Mouse (Mus musculus): ENCODE measurements at regions not wholly inside any gene's neighbourhood (a gene's known extent, or its start where the extent isn't known, plus 50 kb on each side); places are given as distances from the start of the nearest gene placed in this dataset.

DNA sequence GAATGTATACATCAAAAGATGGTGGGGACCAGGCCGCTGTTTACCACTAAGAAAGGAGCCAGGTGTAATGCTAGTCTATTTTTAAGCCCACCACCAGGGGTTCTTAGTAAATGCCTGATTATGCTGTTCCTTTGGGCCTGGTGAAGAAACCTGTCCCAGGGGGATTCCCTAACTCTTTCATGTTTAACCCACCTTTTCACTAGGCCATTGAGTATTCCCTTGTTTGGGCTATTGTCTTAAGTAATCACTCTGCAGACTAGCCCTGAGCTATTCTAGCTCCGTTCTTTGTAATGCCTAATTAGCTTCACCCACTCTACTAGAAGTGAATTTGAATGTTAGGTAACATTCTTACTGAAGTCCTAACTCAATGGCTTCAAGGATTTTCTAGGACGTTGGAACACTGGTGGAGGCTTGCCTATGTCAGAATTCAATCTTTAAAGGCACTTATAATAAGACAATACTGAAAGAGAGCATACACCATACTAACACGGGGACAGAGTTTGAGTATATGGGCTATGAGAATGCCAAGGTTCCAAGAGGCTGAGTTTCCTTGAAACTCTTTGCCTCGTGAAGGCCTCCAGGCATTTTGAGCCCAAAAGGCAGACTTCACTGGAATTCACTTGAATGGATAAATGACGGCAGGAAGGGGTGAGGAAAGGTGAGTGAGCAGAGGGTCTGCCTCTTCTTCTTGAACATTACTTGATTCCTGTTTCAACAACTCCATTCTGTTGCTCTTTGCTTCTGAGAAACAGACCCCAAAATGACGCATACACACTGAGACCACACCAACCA is 312.7 kb upstream of the Irx4 start:
- no peak for DNase-seq

GRCm38 (mm10) chr13:72958616-72959518 is 301.4 kb upstream of the Irx4 start:
- no peak for DNase-seq

- DNase-seq: no peak
Observed at GRCm38 (mm10) chr13:72961291-72961690, 299.0 kb upstream of the Irx4 start.

DNA sequence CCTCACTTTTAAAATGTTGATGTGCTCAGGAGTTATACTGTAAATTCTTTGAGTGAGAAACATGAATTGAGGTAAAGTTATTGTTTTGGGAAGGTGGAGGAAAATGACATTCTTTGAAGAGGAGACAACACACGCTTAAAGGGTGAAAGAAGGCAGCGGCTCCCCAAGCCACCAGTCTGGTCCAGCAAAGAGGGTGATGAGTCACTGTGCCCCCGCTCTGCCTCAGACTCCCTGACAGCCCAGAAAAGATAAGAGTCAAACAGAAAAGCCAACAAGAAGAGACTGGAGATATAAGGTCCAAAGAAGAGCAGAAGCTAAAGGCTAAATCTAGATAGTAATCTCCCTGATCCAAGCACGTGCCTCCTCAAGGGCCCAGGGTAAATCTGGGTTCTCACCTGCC is 288.1 kb upstream of the Irx4 start:
- DNase-seq: no peak

DNA sequence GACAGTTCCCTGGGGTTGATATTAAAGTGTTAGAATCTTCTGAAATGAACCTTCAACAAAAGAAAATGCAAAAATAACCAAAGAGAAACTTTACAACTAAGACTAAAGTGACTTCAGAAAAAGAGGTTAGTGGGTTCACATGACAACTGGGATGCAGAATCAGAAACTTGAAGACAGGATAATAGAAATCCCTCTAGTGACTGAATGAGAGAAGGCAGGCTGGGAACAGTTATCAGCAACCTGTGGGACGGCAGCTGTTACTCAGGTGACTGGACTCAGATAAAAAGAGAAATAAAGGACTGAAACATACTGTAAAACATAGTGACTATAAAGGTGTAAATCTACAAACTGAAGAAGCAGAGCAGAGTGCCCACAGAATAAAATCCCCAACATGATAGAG is 287.4 kb upstream of the Irx4 start:
- no peak for DNase-seq

DNA sequence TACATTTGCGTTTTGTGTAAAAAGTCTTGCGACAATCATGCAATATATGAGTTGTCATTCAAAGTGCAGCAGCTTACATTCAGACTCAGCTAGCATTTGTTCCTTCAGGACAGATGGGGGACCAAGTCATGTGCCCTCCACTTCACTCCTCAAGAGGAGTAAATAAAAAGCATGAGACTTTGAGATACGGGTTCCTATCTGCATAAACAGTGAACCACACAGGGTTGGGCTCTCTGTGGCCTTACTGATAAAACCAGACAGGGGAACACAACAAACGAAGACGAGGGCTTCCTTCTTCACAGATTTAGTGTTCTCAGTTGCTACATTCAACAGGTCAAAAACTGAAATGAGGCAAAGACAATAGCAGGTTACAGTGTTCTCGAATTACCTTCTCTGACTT is 283.1 kb upstream of the Irx4 start:
- DNase-seq: no peak

DNA sequence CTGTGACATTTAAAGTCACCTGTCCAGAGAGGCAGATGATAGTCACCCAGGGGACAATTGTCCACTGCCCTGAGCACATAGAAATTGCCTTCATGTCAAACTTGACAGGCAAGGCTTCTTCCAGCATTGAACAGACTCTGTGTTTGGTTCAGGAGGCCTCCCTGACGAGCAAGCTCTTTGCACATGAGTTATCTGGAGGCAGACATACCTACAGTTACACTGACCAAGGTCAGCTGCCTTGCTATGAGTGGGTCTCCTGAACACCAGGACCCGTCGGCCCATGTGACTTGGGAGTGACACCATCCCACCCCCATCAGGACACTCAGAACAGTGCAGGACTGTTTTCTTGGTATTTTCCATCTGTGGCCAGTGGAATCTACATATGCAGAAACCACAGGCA is 282.3 kb upstream of the Irx4 start:
- DNase-seq: no peak

DNA sequence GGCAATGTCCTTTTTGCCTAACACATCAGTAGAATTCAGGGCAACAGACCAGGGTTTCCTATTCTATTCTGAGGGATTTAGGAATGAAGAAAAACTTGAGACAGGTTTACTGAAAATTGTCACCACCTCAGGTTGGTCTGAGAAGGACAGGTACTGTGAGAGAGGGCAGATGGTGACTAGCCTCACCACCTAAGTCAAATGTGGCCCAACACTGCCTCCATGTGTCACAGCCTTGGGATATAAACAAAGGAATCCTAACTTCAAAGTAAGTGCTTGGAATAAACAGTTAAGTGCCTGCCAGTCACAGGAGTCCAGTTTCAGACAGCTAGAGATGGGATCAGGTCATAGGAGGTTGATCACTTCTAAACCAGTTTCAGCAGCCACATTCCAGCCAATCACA is 281.3 kb upstream of the Irx4 start:
- no peak for DNase-seq

DNA sequence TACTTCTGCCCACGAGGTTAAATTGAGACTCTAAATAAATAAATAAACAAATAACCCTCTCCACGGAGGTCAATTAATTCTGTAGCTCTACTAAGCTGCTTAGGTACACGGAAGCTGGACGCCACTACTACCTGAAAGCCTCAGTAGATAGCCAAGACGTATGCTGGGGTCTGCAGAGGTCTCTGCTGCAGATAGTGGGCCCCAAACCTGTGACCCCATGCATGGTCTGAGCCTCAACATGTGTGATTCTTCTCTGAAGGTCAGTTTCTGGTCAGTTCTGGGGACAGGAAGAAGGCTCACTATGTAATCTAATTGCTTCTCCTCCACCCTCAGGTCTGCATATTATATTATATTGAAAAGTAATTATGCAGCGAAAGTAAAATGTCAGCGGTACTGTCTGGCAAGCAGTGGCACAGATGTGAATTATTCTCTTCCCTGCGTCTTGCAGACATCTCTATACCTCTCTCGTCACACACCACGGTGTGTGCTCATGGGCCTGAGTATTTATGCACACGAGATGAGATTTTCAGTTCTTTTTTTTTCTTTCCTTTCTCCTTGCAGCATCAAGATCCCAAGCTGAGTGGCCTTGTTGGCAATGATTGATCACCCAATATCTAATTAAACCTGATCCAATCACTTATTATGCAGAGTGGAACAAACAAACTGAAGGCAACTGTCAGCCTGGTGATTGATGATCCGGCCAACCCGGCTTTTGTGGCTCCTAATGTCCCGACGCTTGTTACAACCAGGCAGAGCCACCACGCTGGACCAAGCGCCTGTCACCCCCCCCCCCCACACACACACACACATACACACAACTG is 267.5 kb upstream of the Irx4 start:
- DNase-seq: no peak

- DNase-seq: no peak
Observed at GRCm38 (mm10) chr13:72993410-72993858, 266.8 kb upstream of the Irx4 start.

DNA sequence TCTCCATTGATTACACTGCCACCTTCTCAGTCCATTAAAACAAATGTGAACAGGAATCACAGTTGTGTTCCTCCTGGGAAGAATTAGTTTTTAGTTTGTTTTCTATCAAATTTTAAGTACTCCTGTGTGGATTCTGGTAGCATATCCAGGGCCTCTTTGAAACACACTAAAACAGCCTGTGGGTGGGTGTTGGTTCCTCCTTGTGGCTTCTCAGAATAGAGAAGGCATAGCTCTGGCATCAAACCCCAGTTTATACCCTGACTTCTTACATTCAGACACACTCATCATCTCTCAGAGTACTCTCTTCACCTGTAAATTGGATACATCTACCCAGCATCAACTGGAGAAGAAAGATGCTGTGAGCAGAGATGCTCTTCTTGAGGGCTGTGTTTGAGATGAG is 265.7 kb upstream of the Irx4 start:
- no peak for DNase-seq

DNA sequence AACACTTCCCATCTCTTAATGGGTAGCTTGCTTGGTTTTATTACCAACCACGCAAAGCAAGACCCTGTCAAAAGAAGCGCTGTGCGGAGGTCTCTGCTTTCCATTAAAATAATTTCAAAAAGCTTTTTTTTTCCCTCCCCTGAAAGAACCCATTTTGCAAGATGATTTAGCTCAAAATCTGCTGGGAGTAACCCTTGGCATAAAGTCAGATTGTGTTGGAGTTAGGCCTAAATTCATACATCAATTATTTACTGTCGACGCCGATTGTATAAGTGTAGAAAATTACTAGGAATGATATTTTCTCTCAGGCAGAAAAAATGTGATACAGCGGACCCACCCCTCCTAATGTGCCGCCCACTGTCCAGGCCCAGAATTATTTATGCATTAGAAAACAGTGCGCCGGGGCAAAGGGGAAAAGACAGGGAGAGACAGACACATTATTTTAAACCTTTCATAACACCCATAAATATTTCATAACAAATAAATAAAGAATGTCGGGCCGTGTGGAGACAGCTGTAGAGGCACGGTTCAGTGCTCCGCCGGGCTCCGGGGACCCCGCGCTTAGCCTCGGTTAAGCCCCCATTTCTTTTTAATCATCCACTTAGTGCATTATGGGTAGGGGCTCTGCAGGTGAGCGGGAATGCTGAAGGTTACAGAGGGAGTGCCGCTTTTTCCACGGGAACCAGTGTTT is 251.3 kb upstream of the Irx4 start:
- DNase-seq: no peak

DNA sequence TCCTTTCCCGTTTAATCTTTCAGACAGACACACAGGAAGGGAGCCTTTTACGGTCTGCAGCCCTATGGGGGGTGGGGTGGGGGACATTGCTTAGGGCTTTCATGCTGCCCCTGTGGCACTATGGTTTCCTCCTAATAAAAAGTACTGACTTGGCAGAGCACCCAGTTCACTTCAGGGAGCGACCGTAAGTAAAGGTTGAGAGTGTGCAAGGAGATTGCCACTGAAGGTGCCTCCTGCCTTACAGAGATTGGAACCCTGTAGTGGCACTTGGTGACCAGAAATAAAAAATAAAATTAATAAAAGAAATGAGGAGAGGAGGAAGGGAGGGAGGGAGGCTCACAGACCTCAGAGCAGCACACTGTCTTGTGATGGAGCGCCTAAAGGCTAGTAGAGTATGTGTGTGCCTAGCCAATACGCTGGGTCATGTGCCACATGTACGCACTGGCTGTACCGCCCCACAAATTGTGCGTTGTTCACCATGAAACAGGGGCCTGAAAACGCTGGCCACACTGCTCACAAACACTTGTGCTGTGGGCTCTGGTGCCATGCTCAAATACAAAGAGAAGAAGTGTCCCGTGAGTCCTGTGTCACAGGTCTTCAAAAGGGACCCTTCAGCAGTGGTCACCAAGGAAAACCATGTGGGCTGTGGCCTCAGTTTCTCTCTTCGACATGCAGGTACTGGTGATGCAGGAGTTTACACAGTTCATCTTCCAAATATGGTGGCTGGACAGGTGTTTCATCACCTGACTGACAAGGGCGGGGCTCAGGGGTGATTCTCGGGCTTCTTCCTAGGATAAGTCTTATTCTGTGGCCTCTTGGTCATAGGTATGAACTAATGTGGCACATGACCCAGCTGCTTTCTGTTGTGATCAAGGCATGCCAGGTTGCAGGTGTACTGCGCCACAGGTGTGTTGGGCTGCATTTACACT is 250.5 kb upstream of the Irx4 start:
- DNase-seq: no peak

DNA sequence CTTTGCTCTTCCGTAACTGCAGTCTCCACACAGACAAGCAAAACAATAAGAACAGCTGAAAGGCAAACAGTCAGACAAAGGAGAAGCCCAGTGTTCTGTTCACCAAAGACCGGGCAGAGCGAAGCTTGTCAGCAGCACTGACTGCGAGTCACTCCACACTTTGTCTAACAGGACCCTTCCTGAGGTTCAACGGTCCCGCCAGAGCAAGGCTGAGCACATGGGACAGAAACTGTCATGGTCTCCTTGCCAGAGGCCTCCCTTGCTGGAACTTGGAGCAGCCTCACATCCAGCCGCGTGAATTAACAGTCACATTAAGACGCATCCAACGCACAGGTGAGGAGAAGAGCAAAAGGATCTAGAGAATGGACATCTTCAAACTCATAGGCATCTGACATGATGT is 241.1 kb upstream of the Irx4 start:
- no peak for DNase-seq

- DNase-seq: no peak
Observed at GRCm38 (mm10) chr13:73031217-73031616, 229.1 kb upstream of the Irx4 start.

DNA sequence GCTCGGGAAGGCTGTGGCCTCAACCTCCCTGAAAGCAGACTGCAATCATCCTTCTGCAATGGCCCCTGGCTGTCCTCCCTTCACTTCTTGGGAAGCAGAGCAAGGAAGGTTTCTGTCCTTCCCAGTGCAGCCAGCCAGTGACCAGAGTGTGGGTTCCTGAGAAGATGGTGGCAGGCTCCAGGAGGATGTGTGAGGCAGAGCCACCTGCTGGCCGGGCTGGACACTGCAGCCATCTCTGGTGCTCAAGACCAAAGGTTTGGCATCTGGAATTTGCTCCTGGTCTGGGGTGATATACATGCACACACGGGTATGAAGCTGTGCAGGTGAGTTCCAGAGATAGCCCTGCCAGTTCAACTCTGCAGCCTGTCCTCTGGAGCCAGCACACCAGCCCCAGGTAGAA is 227.2 kb upstream of the Irx4 start:
- DNase-seq: peak; percentile 42

GRCm38 (mm10) chr13:73034065-73034831 is 226.0 kb upstream of the Irx4 start:
- peak; percentile 6 for DNase-seq

DNA sequence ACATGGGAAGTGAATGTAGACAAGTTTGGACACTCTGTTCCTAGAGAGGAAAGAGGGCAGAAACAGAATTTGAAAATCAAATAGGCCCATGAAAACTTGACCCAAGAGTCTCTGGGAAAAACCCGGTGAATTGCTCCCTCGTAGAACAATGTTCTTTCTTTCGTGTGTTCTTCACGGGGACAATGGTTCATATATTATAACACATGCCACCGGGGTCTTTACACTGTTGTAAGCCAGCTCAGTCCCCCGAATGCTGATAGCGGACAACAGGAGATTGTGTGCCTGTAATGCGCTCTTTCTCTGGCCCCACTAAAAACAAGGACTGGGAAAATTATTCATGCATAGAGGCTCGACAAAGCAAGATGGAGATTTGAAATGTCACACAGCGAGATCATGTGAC is 225.4 kb upstream of the Irx4 start:
- DNase-seq: no peak

DNA sequence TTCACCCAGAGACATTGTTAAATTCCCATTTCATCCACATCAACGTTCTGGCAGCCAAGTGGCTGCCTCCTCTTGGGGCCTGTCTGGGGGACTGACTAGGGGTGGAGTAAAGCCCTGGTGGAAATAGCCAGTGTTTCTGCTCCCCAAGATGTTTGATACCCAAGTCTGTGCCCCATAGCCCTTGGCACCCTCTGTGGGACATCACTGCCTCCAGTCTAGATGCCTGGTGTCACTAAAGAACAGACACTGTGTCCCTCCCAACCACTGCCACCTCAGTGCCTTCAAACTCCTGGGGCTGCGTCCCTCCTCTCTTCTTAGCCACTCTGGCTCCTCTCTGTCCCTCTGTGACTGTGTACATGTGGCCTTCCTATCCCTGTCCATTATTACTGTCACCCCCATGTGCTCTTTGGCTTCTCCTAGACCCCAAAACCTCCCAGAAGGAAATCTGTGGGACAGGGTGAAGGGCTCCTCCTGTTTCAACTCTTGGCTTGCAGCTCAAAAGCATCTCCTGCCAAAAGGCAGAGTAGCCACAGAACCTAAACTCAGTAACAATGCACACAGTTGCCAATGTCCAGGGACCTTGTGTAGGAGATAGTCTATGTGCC is 224.8 kb upstream of the Irx4 start:
- no peak for DNase-seq

DNA sequence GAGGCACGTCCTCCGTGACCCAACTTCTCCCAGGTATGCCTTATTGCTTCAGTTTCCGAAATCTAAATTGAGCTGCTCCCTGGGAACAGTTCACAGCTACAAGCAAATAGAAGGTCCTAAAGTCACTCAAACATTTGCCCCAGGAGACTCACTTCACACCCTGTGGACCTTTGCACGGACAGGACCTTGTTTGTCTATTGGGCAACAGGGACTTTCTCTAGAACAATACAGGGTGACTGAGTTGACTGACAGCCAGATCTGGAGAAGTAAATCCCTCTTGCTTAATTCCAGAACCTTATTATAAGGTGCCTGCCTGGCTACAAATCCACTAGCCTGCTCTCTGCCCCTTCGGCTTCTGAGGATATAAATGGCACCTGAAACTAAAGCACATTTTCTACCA is 220.5 kb upstream of the Irx4 start:
- DNase-seq: no peak
